Mouse (Mus musculus) retina, postnatal 7 days (tissue): ENCODE measurements around the gene Cep55.

ENCODE experiments used
- DNase-seq: peaks from one replicate; pipeline ENCODE4 v3.0.0-alpha.2; 2012; ENCODE audit warnings: low read depth, low spot score

Cep55 gene

GRCm38 (mm10) chr19:38096858-38097758, 42.3 kb downstream of the Cep55 start, which contains the start of gene Ffar4:
Gene Ffar4 (plus strand): TSS chr19:38097071.
- no peak for DNase-seq

GRCm38 (mm10) chr19:38107871-38108270, 53.1 kb downstream of the Cep55 start:
- no peak for DNase-seq

GRCm38 (mm10) chr19:38109506-38110242, 54.9 kb downstream of the Cep55 start:
- no peak for DNase-seq

GRCm38 (mm10) chr19:38111056-38111455, 56.2 kb downstream of the Cep55 start:
- DNase-seq: no peak

- DNase-seq: no peak
These were observed 57.8 kb downstream of the Cep55 start for GRCm38 (mm10) chr19:38112575-38112974.

GRCm38 (mm10) chr19:38114834-38115491, 60.2 kb downstream of the Cep55 start:
- no peak for DNase-seq

GRCm38 (mm10) chr19:38120123-38120760, 65.4 kb downstream of the Cep55 start:
- no peak for DNase-seq

GRCm38 (mm10) chr19:38123921-38124320, 69.1 kb downstream of the Cep55 start:
- no peak for DNase-seq
